Mouse (Mus musculus): ENCODE measurements around the gene Dzank1.

The Dzank1 gene

DNA sequence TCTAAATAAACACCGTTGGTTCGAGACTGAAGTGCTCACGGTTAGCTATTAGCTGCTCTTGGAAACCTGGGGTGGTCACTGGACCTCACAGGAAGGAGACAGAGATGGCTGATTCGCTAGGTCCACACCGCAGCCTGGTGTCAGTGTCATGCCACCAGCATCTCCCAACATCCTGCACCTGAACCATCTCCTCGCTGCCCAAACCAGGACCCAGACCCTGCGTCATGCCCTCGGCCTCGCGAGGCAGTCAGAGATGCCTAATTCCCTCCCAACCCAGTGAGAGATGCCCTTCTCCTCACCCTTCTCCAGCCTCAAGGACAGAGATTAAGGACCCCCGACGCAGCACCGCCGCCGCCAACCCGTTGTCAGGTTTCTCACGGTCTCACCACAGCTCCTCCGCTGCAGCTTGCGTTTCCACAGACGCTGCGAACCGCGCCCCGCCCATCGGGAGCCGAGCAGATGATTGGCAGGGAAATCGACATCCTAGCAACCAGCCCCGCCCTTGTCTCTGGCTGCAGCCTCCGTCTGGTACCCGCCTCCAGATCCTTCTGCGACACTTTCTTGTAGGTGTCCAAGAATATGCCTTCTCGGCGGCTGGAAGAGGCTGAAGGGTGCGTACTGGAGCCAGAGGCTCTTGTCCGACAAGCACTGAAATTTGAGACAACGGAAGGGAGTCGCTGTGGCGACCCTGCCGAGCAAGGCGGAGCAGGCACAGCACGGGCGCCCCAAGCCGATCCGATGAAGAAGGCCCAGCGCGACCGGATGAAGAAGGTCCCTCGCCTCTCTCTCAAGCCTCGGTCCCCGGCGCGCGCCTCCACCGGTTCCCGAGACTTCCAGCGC lies at the start of gene Dzank1, which contains the start of gene Polr3f:
TSS of gene Dzank1 (minus strand) at position 434 of the 840 bp plus-strand sequence.
TSS of gene Polr3f (plus strand) at position 738 of the 840 bp plus-strand sequence.
- DNase-seq (ENCODE audit: low read depth, low spot score) = peak; percentile 91

- DNase-seq (ENCODE audit: low read depth, low spot score) = peak; percentile 87
Measured at GRCm38 (mm10) chr2:144555820-144556552, 28.8 kb upstream of the Dzank1 start, which contains the start of gene Sec23b. Gene Sec23b, plus strand, starts transcription at chr2:144556229.

DNA sequence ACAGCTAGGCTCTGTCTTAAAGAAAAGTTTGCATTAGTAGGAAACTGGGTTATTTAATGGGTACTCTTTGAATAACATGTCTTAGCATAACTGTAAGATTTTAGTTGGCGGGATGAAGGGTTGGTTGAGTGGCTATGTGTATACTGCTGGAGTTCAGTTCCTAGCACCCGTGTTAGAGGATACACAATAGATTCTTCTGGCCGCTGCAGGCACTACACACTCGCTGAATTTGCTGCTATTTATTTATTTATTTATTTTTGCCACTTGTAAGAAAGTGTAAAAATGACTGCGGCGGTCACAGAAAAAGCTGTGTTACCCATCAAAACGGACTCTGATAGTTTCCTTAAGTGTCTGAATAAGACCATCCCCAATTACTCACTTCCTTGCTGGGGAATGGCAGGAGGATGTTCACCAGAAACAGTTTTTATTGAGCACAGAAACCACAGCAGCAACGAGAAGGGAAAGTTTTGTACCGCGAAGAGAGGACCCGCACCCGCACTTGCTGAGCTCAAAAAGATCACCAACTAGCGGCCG lies 28.1 kb upstream of the Dzank1 start:
- no peak for DNase-seq (ENCODE audit: low read depth, low spot score)

DNA sequence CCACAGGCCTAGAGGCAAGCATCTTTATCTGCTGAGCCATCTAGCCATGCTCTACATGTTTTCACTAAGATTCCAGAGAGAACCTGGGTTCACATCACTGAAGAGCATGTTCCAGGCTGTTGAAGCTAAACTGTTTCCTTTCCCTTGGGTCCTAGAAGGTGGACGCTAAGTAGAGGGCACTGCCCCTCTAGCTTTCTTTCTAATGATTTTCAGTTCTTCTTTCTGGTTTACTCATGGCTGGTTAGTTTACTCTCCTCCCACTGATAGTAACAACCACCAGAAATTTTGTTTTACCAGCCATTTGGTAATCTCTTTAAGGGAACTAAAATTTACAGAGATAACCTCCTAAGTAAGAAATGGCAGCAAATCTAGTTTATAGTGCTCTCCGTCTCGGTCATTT lies 26.7 kb upstream of the Dzank1 start:
- DNase-seq (ENCODE audit: low read depth, low spot score) = no peak

DNA sequence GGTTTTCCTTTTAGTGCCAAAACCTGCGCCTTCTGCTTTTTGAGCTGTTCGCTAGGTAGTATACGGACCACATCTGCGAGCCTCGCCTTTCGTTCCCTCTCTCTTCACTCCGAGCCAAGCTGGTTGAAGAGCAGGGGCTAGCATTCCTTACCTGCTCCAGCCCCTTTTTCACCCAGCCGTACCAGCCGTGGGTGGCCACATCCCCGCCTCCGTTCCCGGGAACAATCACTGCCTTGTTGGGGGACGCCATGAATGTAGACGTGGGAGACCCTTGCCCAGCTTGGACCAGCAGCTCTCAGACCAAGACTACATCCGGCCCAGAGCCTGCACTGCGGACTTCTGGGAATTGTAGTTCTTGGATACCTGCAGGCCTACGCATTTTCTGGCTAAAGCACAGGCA lies 23.3 kb upstream of the Dzank1 start, which contains the start of gene Rbbp9:
TSS of gene Rbbp9 (minus strand) at position 341 of the 400 bp plus-strand sequence.
- DNase-seq (ENCODE audit: low read depth, low spot score) = peak; percentile 45

DNA sequence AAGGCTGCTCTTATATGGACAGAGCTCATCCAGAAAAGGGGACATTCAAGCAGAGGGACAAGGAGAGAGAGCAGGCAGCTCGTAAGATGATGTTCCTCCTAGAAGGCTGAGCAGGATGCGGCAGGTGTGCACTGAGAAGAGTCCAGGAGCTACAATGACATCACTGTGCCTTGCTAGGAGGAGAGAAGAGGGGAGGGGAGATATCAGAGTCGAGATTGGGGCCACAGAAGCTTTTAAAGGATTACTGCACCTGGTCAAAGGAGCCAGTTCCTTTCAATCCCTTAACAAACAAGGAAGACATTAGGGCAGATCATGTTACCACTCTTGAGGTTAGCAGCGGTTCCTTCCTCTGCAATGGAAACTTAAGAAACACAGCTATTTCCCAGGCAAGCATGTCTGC lies 20.3 kb upstream of the Dzank1 start:
- no peak for DNase-seq (ENCODE audit: low read depth, low spot score)

GRCm38 (mm10) chr2:144545481-144545880 lies 18.3 kb upstream of the Dzank1 start:
- no peak for DNase-seq (ENCODE audit: low read depth, low spot score)

GRCm38 (mm10) chr2:144545061-144545460 lies 17.8 kb upstream of the Dzank1 start:
- DNase-seq (ENCODE audit: low read depth, low spot score) = no peak

DNA sequence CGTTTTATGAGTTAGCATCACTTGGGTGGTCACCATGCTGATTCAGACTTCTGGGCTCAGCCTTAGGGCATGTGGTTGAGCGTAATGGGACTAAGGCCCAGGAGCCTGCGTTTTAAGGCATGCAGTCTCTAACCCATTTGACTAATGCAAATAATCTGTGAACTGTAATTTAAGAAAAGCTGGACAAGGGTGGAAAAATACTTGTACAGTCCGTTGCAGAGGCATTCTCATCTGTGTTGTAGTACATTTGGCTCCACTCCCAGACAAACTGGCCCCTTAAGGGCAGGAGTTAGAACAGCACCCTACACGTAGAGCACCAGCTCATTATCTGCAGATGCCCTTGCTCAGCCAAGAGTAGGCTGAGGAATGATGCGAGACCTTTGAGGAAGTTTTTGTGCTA lies 17.4 kb upstream of the Dzank1 start:
- no peak for DNase-seq (ENCODE audit: low read depth, low spot score)

DNA sequence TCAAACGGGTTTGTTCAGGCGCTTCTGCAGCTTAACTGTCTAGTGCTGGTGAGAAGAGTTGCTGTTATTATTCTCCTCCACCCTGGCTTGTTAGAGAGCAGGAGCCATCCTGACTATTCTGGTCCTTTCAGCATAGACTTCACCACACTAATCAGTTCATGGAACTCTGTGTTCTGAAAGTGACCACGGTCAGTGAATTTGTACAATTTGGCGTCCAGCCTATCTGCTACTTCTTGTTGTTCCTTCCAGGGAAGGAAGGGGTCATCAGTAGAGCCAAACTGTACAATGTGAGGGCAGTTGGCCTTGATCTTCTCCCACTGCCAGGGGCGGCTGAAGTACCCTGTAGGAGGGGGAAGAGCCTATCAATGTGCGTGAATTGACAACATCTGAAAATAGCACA lies 16.5 kb upstream of the Dzank1 start:
- no peak for DNase-seq (ENCODE audit: low read depth, low spot score)

GRCm38 (mm10) chr2:144541246-144541645 lies 14.0 kb upstream of the Dzank1 start:
- no peak for DNase-seq (ENCODE audit: low read depth, low spot score)

DNA sequence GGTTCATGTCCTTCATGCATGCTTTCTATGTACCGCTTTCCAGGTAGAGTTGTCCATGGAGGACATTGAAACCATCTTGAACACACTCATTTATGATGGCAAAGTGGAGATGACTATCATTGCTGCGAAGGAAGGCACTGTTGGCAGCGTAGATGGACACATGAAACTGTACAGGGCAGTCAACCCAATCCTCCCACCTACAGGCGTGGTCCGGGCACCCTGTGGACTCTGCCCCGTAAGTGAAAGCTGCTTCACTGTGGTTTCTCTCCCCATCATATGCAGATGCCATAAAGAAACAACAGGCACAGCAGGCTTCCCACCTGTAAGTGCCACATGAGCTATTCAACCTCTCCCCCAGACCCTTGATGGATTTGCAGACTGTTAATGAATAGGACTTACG lies 9.9 kb upstream of the Dzank1 start:
- no peak for DNase-seq (ENCODE audit: low read depth, low spot score)

DNA sequence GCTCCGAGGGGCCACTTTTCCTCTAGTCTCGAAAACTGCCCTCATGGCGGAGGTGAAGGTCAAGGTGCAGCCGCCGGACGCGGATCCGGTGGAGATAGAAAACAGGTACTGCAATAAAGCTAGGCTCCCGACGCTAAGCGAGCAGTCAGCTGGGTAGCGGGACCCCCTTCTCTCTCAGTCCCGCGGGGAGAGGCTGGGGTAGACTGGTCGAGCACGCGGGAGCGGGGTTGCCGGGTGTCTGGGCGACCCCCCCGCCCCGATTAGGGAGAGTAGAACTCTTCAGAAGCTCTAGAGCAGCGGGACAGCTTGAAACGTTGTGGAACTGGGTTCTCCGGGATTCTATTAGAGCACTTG lies 584 bp upstream of the Dzank1 start:
- no peak for DNase-seq (ENCODE audit: low read depth, low spot score)

GRCm38 (mm10) chr2:144525856-144526255 lies 1.4 kb downstream of the Dzank1 start:
- no peak for DNase-seq (ENCODE audit: low read depth, low spot score)

DNA sequence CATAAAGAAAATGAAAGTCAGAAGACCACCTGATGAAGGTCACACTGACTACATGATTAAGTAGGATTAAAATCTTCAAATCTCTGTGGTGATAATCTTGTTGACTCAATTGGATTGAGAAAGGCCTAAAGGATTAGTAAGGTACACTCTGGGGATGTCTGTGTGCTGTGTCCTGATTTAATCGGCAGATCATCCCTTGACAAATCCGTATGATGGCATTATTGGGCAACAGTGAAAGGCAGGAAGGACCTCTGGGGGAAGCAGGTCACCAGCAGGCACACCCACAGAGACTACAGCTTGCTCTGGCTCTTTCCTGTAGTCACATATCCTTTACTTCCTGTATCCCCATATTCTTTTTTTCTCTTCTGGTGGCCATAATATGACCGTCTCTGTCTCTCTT lies 7.4 kb downstream of the Dzank1 start:
- DNase-seq (ENCODE audit: low read depth, low spot score) = no peak

- no peak for DNase-seq (ENCODE audit: low read depth, low spot score)
Measured at GRCm38 (mm10) chr2:144514619-144515018, 12.6 kb downstream of the Dzank1 start.

GRCm38 (mm10) chr2:144502134-144502533 lies 25.1 kb downstream of the Dzank1 start:
- no peak for DNase-seq (ENCODE audit: low read depth, low spot score)

GRCm38 (mm10) chr2:144489342-144489741 lies 37.9 kb downstream of the Dzank1 start:
- DNase-seq (ENCODE audit: low read depth, low spot score) = no peak

- no peak for DNase-seq (ENCODE audit: low read depth, low spot score)
Measured at GRCm38 (mm10) chr2:144487476-144487875, 39.7 kb downstream of the Dzank1 start.

GRCm38 (mm10) chr2:144485439-144485838 lies 41.8 kb downstream of the Dzank1 start:
- DNase-seq (ENCODE audit: low read depth, low spot score) = no peak

GRCm38 (mm10) chr2:144484084-144484483 lies 43.1 kb downstream of the Dzank1 start:
- no peak for DNase-seq (ENCODE audit: low read depth, low spot score)

GRCm38 (mm10) chr2:144479421-144479820 lies 47.8 kb downstream of the Dzank1 start:
- DNase-seq (ENCODE audit: low read depth, low spot score) = no peak

Measured in WW6 (cell line).